Mouse (Mus musculus) cerebellum, adult 9-11 months (tissue): Measurements from ENCODE around the gene Mup19.
"Not testable (repeated sequence)": the region's sequence is repeated elsewhere in the genome, so short reads cannot be mapped to it uniquely, and the experiment has no call there.

Experiments
- DNase-seq: peaks from one replicate; pipeline ENCODE4 v3.0.0; 2022

The Mup19 gene

GRCm38 (mm10) chr4:61782169-61782568 lies at the start of gene Mup19:
TSS of gene Mup19 (minus strand) at chr4:61782269.
- DNase-seq, result not testable (repeated sequence)

- DNase-seq, result no peak
Measured at GRCm38 (mm10) chr4:61829211-61829610, 47.1 kb upstream of the Mup19 start.

- no peak for DNase-seq
Measured at GRCm38 (mm10) chr4:61823185-61823584, 41.1 kb upstream of the Mup19 start.

- not testable (repeated sequence) for DNase-seq
Measured at GRCm38 (mm10) chr4:61822541-61822940, 40.5 kb upstream of the Mup19 start.

GRCm38 (mm10) chr4:61815602-61816001 lies 33.5 kb upstream of the Mup19 start:
- DNase-seq, result no peak

GRCm38 (mm10) chr4:61813435-61813834 lies 31.4 kb upstream of the Mup19 start:
- DNase-seq, result no peak

GRCm38 (mm10) chr4:61811193-61811592 lies 29.1 kb upstream of the Mup19 start:
- DNase-seq, result not testable (repeated sequence)

- DNase-seq, result not testable (repeated sequence)
Measured at GRCm38 (mm10) chr4:61808926-61809325, 26.9 kb upstream of the Mup19 start.

GRCm38 (mm10) chr4:61789699-61790098 lies 7.6 kb upstream of the Mup19 start:
- DNase-seq, result not testable (repeated sequence)

- not testable (repeated sequence) for DNase-seq
Measured at GRCm38 (mm10) chr4:61784231-61784630, 2.2 kb upstream of the Mup19 start.
